Mouse (Mus musculus): ENCODE measurements at regions not wholly inside any gene's neighbourhood (a gene's known extent, or its start where the extent isn't known, plus 50 kb on each side); places are given as distances from the start of the nearest gene placed in this dataset.

DNA sequence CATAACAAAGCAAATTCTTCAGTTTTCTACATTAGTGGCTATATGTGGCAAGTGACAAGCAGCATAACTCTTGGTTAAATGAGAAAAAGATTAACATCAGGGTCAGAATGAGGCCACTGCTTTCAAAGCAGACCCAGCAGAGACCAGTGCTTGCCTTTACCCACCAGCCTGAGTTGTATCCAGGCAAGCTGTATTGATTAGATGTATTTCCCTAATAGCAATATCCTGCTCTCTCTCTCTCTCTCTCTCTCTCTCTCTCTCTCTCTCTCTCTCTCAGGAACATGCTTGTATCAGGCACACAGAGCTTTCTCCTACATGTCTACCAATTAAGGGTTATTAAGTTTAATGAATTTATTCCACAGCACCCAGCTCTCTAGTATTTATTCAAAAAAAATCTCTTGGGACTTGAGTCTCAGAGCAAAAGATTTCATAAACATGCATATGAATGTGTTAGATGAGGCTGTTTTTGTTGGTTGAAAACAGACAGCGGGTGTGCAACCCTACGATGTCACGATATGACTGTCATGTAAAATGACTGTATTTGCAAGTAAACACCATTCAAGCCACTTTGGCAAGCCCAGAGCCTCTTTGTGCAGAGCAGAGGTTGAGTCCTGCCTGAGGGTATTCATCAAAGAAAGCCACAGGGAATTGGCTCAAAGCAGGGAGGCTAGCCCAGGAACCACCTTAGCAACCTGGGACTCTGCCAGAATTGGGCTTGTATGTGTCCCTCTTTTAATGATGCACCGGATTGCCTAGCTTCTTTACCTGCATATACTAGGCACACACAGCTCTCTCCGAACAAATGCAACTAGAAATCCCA is 136.0 kb upstream of the Fndc3a start:
- TF ChIP-seq POLR2A (IDR thresholded peaks at IDR 0.05; ENCODE audit: extremely low read depth, insufficient read depth, low read length) (no peak), CTCF (IDR thresholded peaks at IDR 0.05; ENCODE audit: low read depth, low read length) (no peak)
